Mouse (Mus musculus) heart, postnatal 36 days (tissue): ENCODE data around the gene Pcnt. TPM values are rescaled to one million over a fixed set of nuclear protein-coding genes. Genes with fewer than 3 reads are reported as not detected.

ENCODE experiments used
- DNase-seq, 2 experiments: peaks; one replicate each; pipeline ENCODE4 v3.0.0; 2021 to 2022
- intact Hi-C: fragments of 180-260 bp; cut with DNase I; formaldehyde crosslinking; loops from one replicate; pipeline ENCODE4 v1.15.1; 2025
- total RNA-seq, 2 experiments: library from RNA; stranded (reverse); gene quantifications; 2 replicates each; pipeline ENCODE4 v1.2.3; 2021

Gene Pcnt
- 10 to 100 TPM; 44.8 to 57.6 TPM for total RNA-seq

GRCm38 (mm10) chr10:76442178-76443088 is at the start of gene Pcnt:
Gene Pcnt, minus strand, starts transcription at chr10:76442786.
- intact Hi-C loops: loop anchor here (2.0 kb wide), 1 partner anchor 26 kb away; the partner anchor contains the start of genes Mcm3ap and Ybey
- DNase-seq: peak; percentile 96

DNA sequence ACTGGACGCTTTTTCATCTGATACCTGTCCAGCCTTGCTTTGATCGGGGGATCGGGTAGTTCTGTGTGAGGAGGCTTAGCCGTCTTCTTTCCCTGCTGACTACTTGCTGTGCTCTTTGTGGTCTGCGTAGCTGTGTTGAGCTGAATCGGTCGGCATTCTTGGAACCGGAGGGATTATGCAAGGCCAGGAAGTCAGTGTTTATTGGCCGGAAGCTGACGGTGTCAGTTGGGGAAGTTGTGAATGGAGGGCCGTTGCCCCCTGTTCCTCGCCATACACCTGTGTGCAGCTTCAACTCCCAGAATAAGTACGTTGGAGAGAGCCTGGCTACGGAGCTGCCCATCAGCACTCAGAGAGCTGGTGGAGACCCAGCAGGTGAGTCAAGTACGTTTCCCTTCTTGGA is 46.6 kb upstream of the Pcnt start:
- DNase-seq: no peak
- intact Hi-C loops: no loop called here

DNA sequence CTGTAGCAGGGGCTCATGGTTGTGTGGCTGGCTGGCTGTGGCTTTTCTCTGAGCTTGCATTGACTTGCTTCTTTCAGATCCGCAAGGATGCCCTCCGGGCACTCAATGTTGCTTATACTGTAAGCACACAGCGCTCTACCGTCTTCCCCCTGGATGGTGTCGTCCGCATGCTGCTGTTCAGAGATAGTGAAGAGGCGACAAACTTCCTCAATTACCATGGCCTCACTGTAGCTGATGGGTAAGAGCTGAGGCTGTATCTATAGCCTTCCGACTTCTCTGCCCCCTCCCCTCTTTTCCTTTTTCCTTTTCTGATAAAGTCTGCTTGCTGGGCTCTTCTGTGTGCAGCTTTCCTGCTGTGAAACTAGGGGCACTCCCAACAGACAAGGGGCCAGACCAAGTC is 45.7 kb upstream of the Pcnt start:
- no peak for DNase-seq
- intact Hi-C loops: no loop called here

DNA sequence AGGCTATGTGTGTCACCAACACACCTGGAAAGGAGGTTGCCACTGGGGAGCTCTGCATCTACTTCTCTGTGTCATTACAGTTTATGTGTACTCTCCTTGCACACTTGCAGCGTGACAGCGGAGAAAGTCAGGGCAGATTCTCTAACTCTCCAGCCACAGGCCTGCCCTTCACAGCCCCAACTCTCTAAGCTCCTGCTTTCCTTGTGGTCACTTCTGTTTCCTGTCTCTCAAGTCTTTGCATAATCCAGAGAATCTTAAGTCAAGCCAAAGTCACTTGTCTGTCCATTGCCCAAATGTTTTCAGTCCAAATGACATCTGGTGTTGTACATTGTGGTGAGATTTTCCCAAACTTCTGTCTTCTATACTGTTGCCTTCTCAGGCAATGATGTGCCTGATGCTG is 43.7 kb upstream of the Pcnt start:
- intact Hi-C loops: no loop called here
- DNase-seq: no peak

DNA sequence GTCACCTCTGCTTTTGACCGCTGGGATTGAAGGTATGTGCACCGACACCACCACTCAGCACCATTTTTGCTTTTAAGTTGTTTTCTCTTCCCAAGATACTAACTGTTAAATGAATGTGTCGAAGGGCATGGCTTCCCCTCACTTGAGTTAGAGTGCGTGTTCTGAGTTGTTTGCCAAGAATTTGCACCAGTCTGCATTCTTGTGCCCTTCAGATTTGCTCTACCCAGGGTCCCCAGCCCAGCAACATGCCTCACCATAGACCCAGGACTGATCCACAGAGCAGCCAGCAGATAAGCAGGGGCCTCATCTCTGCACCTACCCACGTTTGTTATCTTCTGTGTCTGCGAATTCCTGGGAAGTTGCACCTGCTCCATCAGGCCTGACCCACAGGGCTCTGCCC is 38.9 kb upstream of the Pcnt start:
- DNase-seq: no peak
- intact Hi-C loops: no loop called here

- intact Hi-C loops: no loop called here
Observed at GRCm38 (mm10) chr10:76480851-76481250, 38.3 kb upstream of the Pcnt start.

GRCm38 (mm10) chr10:76473759-76474158 is 31.2 kb upstream of the Pcnt start:
- intact Hi-C loops: no loop called here
- no peak for DNase-seq

More at GRCm38 (mm10) chr10:76480851-76481250, 38.3 kb upstream of the Pcnt start:
- DNase-seq: no peak

GRCm38 (mm10) chr10:76468203-76469162 is 25.9 kb upstream of the Pcnt start, which contains the start of the genes Mcm3ap and Ybey:
Gene Mcm3ap, plus strand, starts transcription at chr10:76468927.
Gene Ybey, minus strand, starts transcription at chr10:76469114.
- DNase-seq: peak; percentile 86 to 91
- intact Hi-C loops: loop anchor here (2.0 to 5.0 kb wide), 2 partner anchors 26 to 264 kb away; partner anchors contain the start of gene Pcnt

DNA sequence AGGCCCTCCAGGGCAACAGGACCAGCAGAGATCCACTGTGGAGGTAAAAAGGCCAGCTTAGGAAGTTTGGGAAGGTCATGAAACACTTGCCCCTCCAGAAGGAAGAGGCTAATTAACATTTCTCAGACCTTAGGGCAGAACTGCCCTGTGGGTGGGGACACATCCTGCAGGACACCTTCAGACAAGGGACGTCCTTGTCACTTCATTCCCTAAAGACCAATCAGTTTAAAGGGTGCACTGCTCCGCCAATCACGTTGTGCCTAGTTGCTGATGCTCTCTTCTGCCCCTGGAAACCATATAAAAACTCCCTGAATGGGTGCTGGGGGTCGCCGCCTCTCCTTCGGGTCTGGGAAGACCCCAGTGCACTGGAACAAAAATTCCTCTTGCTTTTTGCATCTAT is 20.1 kb upstream of the Pcnt start:
- intact Hi-C loops: no loop called here
- no peak for DNase-seq

GRCm38 (mm10) chr10:76462312-76462711 is 19.7 kb upstream of the Pcnt start:
- no peak for DNase-seq
- intact Hi-C loops: no loop called here

GRCm38 (mm10) chr10:76461255-76461654 is 18.7 kb upstream of the Pcnt start:
- DNase-seq: no peak
- intact Hi-C loops: no loop called here

DNA sequence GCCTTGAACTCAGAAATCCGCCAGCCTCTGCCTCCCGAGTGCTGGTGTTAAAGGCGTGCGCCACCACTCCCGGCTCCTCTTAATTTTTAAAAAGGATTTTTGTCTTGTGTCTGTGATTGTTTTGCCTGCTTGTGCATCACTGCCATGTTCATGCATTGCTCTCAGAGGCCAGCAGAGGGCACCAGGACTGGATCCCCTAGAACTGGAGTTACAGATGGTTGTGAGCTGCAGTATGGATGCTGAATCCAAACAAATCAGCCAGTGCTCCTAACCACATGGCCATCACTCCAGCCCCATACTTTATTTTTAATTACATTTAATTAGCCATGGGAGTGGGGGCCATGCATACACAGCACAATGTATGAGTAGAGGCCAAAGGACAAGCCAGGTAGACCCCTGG is 12.7 kb upstream of the Pcnt start:
- DNase-seq: peak; percentile 18 to 56
- intact Hi-C loops: loop anchor here (1.0 kb wide), 1 partner anchor 280 kb away; no protein-coding TSS in a partner anchor

GRCm38 (mm10) chr10:76448851-76449250 is 6.3 kb upstream of the Pcnt start, which contains the start of gene 2610028H24Rik:
Gene 2610028H24Rik, plus strand, starts transcription at chr10:76449081.
- intact Hi-C loops: loop anchor here (5.0 kb wide), 1 partner anchor 173 kb away; the partner anchor contains the start of gene Col6a2

DNA sequence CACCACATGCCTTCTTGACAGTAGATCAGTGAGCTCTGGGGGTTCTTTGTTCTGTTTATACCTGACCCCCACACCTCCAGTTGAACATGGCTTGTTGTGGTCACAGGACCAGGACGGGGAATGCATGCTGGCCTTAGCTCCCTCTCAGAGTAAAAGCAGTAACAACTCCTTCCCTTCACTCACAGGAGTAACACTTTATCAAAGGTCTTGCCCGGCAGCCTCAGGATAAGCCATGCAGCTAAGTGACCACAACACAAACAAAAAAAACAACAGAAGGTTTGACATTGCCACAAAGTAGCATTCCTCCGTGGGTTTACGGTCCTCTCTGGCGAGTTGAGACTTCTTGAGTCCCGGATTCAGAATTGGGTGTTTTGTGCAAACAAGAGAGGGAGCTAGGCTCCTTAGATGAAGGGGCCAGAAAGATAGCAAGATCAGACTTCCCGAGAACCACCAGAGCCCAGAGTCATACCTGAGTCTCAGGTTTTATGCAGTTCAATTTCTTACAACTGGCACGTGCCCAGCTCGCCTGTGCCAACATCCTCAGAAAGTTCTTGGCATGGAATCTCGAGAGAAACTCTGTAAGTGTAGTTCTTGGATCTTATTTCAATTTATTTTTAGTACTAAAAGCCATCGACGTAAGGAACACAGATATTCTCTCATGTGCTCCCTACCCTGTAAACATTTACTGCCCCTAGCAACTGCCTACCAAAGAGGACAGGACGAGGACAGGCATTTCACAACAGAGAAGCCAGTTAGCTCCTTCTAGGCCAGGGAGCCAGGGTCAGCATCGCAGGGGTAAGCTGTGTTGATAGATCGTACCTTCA is 5.0 kb upstream of the Pcnt start:
- intact Hi-C loops: loop anchor here (5.0 kb wide), 1 partner anchor 175 kb away; the partner anchor contains the start of gene Col6a2

More at GRCm38 (mm10) chr10:76448851-76449250, 6.3 kb upstream of the Pcnt start, which contains the start of gene 2610028H24Rik:
- no peak for DNase-seq

GRCm38 (mm10) chr10:76445996-76446681 is 3.6 kb upstream of the Pcnt start:
- peak in 1 of 2 experiments; percentile 7 for DNase-seq
- intact Hi-C loops: loop anchor here (5.0 kb wide), 1 partner anchor 176 kb away; the partner anchor contains the start of gene Col6a2

More for the DNA sequence above, 5.0 kb upstream of the Pcnt start:
- peak; percentile 56 for DNase-seq

GRCm38 (mm10) chr10:76440281-76440680 is 2.3 kb downstream of the Pcnt start, which contains the start of gene AC141477.1:
Gene AC141477.1, minus strand, starts transcription at chr10:76440444.
- intact Hi-C loops: no loop called here
- no peak for DNase-seq

DNA sequence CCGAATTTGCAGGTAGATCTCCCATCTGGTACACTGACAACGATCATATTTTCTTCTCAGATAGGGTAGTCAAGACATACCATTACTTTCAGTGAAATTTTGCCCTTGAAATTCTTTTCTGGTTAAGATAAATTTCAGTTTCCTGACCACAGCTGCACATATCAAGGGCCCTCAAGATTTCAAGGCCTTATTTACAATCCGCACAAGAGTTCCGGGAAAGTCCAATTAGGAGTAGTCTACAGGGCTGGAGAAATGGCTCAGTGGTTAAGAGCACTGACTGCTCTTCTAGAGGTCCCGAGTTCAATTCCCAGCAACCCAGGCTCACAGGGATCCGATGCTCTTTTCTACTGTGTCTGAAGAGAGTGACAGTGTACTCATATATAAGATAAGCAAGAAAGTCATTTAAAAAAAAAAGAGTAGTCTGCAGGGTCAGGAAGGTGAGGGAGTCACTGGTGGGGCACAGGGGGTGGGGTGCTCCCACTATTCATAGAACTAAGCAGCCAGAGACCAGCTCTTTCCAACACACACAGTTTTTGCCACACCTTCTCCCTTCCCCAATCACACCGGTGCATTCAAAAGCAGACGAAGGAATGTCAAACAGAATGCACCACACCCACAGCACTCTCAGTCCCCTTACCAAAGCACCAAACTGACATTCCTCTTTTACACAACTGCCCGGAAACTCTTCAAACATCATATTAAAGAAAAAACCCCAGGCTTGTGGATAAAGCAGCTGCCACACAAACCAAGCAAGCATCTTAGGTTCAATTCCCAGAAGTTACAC is 3.3 kb downstream of the Pcnt start:
- DNase-seq: no peak
- intact Hi-C loops: no loop called here

GRCm38 (mm10) chr10:76433925-76434324 is 8.7 kb downstream of the Pcnt start:
- DNase-seq: no peak
- intact Hi-C loops: no loop called here
